Mouse (Mus musculus): ENCODE results near the gene Hoxa2.

DNA sequence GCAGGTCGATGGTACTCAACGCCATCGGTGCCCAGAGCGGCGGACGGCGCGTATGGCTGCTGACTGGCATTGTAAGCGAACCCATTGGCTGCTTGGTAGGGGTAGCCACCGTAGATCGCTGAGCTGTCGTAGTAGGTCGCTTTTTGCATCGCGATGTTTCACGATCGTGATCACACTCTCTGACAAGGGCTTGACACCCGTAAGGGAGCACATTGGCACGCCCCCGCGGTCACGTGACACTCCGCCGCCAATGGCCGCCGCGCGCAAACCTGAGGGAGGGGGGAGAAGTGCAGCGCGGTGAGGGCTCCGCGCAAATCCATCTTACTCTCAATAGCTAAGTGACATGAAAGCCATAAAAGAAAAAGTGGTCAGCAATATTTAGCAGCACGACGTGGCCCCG, 7.9 kb upstream of the Hoxa2 start:
- TF ChIP-seq ZC3H11A (IDR thresholded peaks at IDR 0.05; ENCODE audit: borderline replicate concordance, low read depth, low read length) (no peak), MAFK (IDR thresholded peaks at IDR 0.05; ENCODE audit: insufficient read depth, low read depth, low read length) (no peak), HCFC1 (IDR thresholded peaks at IDR 0.05; ENCODE audit: borderline replicate concordance, insufficient read depth, low read length) (no peak), ZNF384 (IDR thresholded peaks at IDR 0.05; ENCODE audit: low read depth, low read length) (no peak)

All from ES-E14 (cell line).